Mouse (Mus musculus) Patski (cell line): Measurements from ENCODE around the gene Bdkrb1. TPM values are rescaled to one million over a fixed set of nuclear protein-coding genes. Genes with fewer than 3 reads are reported as not detected.

Source experiments
- ATAC-seq: fragments of 100-300 bp; one replicate; pipeline ENCODE4 v1.8.0; 2021
- CTCF ChIA-PET: fragments of 350-600 bp; sonication (Branson Sonifier 250); formaldehyde crosslinking; loops from one replicate; lab custom pipeline; 2022; ENCODE audit warnings: inconsistent platforms; lab: Charles Lee
- POLR2A ChIA-PET: fragments of 350-600 bp; sonication (Branson Sonifier 250); formaldehyde crosslinking; loops from one replicate; lab custom pipeline; 2022; ENCODE audit warnings: antibody characterized with exemption, inconsistent platforms; lab: Charles Lee
- DNase-seq: peaks from one replicate; pipeline ENCODE4 v3.0.0-alpha.2; 2011; ENCODE audit warnings: low read depth, low spot score
- H3K27me3 ChIP-seq: fragments of 371-371 bp; one replicate; pipeline ENCODE4 v1.5.1; 2021
- CTCF ChIP-seq: fragments of 100-300 bp; IDR thresholded peaks from one replicate; pipeline ENCODE4 v1.5.1; 2021
- in situ Hi-C: fragments of 300-500 bp; cut with MboI; formaldehyde crosslinking; loops from 3 replicates; pipeline ENCODE4 v1.11.1; 2018; ENCODE audit warnings: low pct_unique_long_range_greater_than_20kb, mixed read lengths
- polyA plus RNA-seq: library from polyadenylated mRNA; unstranded; gene quantifications from one replicate; pipeline ENCODE4 v1.2.3, GENCODE M21; 2021

Gene Bdkrb1
- polyA plus RNA-seq, result 0.18 TPM

- in situ Hi-C loops, result no loop called here
- no peak for DNase-seq
- ChIA-PET CTCF (no interaction called here), POLR2A (interaction anchor here (0.7 kb wide), 1 partner anchor 82 kb away, joined by 4 read pairs; no protein-coding TSS in a partner anchor)
- TF ChIP-seq CTCF, result no peak
- ATAC-seq, result no peak
- H3K27me3 ChIP-seq, result no peaks in the 10 kb centered on the region
These were observed at the start of gene Bdkrb1 for GRCm38 (mm10) chr12:105602581-105603210. TSS of gene Bdkrb1 (plus strand) at chr12:105603085.

- no peak for TF ChIP-seq CTCF
- POLR2A ChIA-PET, result no interaction called here
- in situ Hi-C loops, result no loop called here
- CTCF ChIA-PET, result no interaction called here
- no peaks in the 10 kb centered on the region for H3K27me3 ChIP-seq
- DNase-seq, result no peak
- ATAC-seq, result no peak
These were observed 48.6 kb upstream of the Bdkrb1 start for GRCm38 (mm10) chr12:105554151-105554772.

GRCm38 (mm10) chr12:105555172-105555571, 47.7 kb upstream of the Bdkrb1 start:
- CTCF ChIA-PET, result no interaction called here
- no peak for ATAC-seq

GRCm38 (mm10) chr12:105557250-105557925, 45.5 kb upstream of the Bdkrb1 start:
- ChIA-PET CTCF (no interaction called here), POLR2A (no interaction called here)
- DNase-seq (no peak), ATAC-seq (peak; percentile 50)
- no peaks in the 10 kb centered on the region for H3K27me3 ChIP-seq
- in situ Hi-C loops, result no loop called here
- TF ChIP-seq CTCF, result no peak

More at GRCm38 (mm10) chr12:105555172-105555571, 47.7 kb upstream of the Bdkrb1 start:
- in situ Hi-C loops, result no loop called here
- DNase-seq, result no peak
- H3K27me3 ChIP-seq, result no peaks in the 10 kb centered on the region
- TF ChIP-seq CTCF, result no peak
- POLR2A ChIA-PET, result no interaction called here

GRCm38 (mm10) chr12:105561007-105561534, 41.8 kb upstream of the Bdkrb1 start:
- ATAC-seq (no peak), DNase-seq (no peak)
- no peaks in the 10 kb centered on the region for H3K27me3 ChIP-seq
- CTCF ChIA-PET, result interaction anchor here (2.8 kb wide), 1 partner anchor 24 kb away, joined by 8 read pairs; no protein-coding TSS in a partner anchor
- in situ Hi-C loops, result no loop called here
- TF ChIP-seq CTCF, result no peak
- POLR2A ChIA-PET, result no interaction called here

GRCm38 (mm10) chr12:105562056-105562820, 40.6 kb upstream of the Bdkrb1 start:
- ChIA-PET POLR2A (no interaction called here), CTCF (interaction anchor here (1.2 to 2.8 kb wide), 3 partner anchors 15 to 64 kb away, joined by 3 to 8 read pairs (median 4); no protein-coding TSS in a partner anchor)
- DNase-seq (no peak), ATAC-seq (peak; percentile 22)
- TF ChIP-seq CTCF, result no peak
- in situ Hi-C loops, result no loop called here
- H3K27me3 ChIP-seq, result no peaks in the 10 kb centered on the region

- ATAC-seq (peak; percentile 60), DNase-seq (no peak)
- POLR2A ChIA-PET, result no interaction called here
- in situ Hi-C loops, result no loop called here
- H3K27me3 ChIP-seq, result no peaks in the 10 kb centered on the region
- no peak for TF ChIP-seq CTCF
- CTCF ChIA-PET, result interaction anchor here (1.2 to 2.8 kb wide), 3 partner anchors 16 to 65 kb away, joined by 3 to 8 read pairs (median 4); no protein-coding TSS in a partner anchor
These were observed 39.8 kb upstream of the Bdkrb1 start, which contains the start of gene Bdkrb2 for GRCm38 (mm10) chr12:105562936-105563680. TSS of gene Bdkrb2 (plus strand) at chr12:105563226.

- H3K27me3 ChIP-seq, result no peaks in the 10 kb centered on the region
- in situ Hi-C loops, result no loop called here
- no peak for TF ChIP-seq CTCF
- CTCF ChIA-PET, result no interaction called here
- no peak for ATAC-seq
- DNase-seq, result no peak
- POLR2A ChIA-PET, result no interaction called here
These were observed 39.1 kb upstream of the Bdkrb1 start for GRCm38 (mm10) chr12:105563726-105564275.

GRCm38 (mm10) chr12:105565221-105565620, 37.7 kb upstream of the Bdkrb1 start:
- TF ChIP-seq CTCF, result no peak
- ATAC-seq (no peak), DNase-seq (no peak)
- H3K27me3 ChIP-seq, result no peaks in the 10 kb centered on the region
- in situ Hi-C loops, result no loop called here
- CTCF ChIA-PET, result interaction anchor here (1.4 kb wide), 1 partner anchor 68 kb away, joined by 3 read pairs; no protein-coding TSS in a partner anchor
- POLR2A ChIA-PET, result no interaction called here
